Mouse (Mus musculus) heart, postnatal 0 days (tissue): ENCODE results near the gene Nek2. TPM values are rescaled to one million over a fixed set of nuclear protein-coding genes. Genes with fewer than 3 reads are reported as not detected.

Source experiments
- ATAC-seq: fragments of 200-750 bp; cut with Nextera tagmentation; 2 replicates; pipeline ENCODE4 v1.8.0; 2017; ENCODE audit warnings: low read depth, moderate number of reproducible peaks, moderate library complexity; ENCODE audit not compliant: insufficient read depth
- DNase-seq: peaks from one replicate; pipeline ENCODE4 v3.0.0-alpha.2; 2016; ENCODE audit warnings: low spot score
- H3K27ac ChIP-seq: fragments of 300-500 bp; sonication (generic); 2 replicates; pipeline ENCODE4 v1.5.1; 2014; ENCODE audit warnings: low read depth, mild to moderate bottlenecking
- H3K27me3 ChIP-seq: fragments of 300-500 bp; sonication (generic); 2 replicates; pipeline ENCODE4 v1.6.1; 2014; ENCODE audit warnings: low read length, mixed read lengths; ENCODE audit not compliant: control insufficient read depth, insufficient read depth
- H3K36me3 ChIP-seq: fragments of 300-500 bp; sonication (generic); replicated peaks from 2 replicates; pipeline ENCODE4 v1.6.1; 2014; ENCODE audit warnings: low read length, mixed read lengths; ENCODE audit not compliant: control insufficient read depth, insufficient read depth
- H3K4me1 ChIP-seq: fragments of 300-500 bp; sonication (generic); 2 replicates; pipeline ENCODE4 v1.6.1; 2014; ENCODE audit warnings: antibody characterized with exemption; ENCODE audit not compliant: control insufficient read depth, insufficient read depth
- H3K4me2 ChIP-seq: fragments of 300-500 bp; sonication (generic); 2 replicates; pipeline ENCODE4 v1.6.1; 2014; ENCODE audit warnings: low read depth, mild to moderate bottlenecking, low read length, moderate library complexity
- H3K4me3 ChIP-seq: fragments of 300-500 bp; sonication (generic); 2 replicates; pipeline ENCODE4 v1.5.1; 2014; ENCODE audit warnings: low read depth, low read length
- H3K9ac ChIP-seq: fragments of 300-500 bp; sonication (generic); replicated peaks from 2 replicates; pipeline ENCODE4 v1.6.1; 2014; ENCODE audit warnings: low read depth, low read length, mixed read lengths
- H3K9me3 ChIP-seq: fragments of 300-500 bp; sonication (generic); replicated peaks from 2 replicates; pipeline ENCODE4 v1.6.1; 2016; ENCODE audit warnings: low read length; ENCODE audit not compliant: control insufficient read depth
- CTCF ChIP-seq: IDR thresholded peaks from 2 replicates; pipeline ENCODE4 v1.5.1; 2016; ENCODE audit warnings: antibody characterized with exemption, control low read depth, low read depth
- EP300 ChIP-seq: IDR thresholded peaks from 2 replicates; pipeline ENCODE4 v1.6.1; 2016; ENCODE audit warnings: antibody characterized with exemption, low read depth
- WGBS: fragments of 180-500 bp; shearing (Covaris S2); extraction: QIAGEN DNeasy Blood & Tissue Kit; methylation state at CpG from one replicate; pipeline ENCODE4 v1.1.7; 2014; 5-methylcytosine and 5-hydroxymethylcytosine counted together
- polyA plus RNA-seq: library from polyadenylated mRNA; unstranded; fragments of >200 nt; fragmentation: Nextera tagmentation; extraction: Ambion mirVana; gene quantifications from 2 replicates; pipeline ENCODE4 v1.2.1, GENCODE M21; 2015
- total RNA-seq: library from RNA; depleted of rRNA; stranded (reverse); fragments of >200 nt; gene quantifications from 2 replicates; pipeline ENCODE4 v1.2.3, GENCODE M21; 2014; ENCODE audit warnings: low replicate concordance; rRNA removed

The Nek2 gene
- total RNA-seq, result 14.8 and 28.2 TPM in 2 replicates
- 9.4 and 11.7 TPM in 2 replicates for polyA plus RNA-seq

GRCm38 (mm10) chr1:191821326-191822091 lies at the start of gene Nek2:
TSS of gene Nek2 (plus strand) at chr1:191821444.
- H3K4me1 ChIP-seq, result 0 out of 2 replicates have a peak, but pooled peaks cover 8% of the 10 kb centered on the region

GRCm38 (mm10) chr1:191774106-191774505 lies 47.1 kb upstream of the Nek2 start:
- no peaks in the 10 kb centered on the region for H3K9me3 ChIP-seq
- WGBS, result 67% methylated on average over 5 of the region's 5 CpGs
- H3K36me3 ChIP-seq, result peaks cover 69% of the 10 kb centered on the region
- no peak overlapping the region for H3K9ac ChIP-seq
- no peak for ATAC-seq
- DNase-seq, result no peak
- no peak overlapping the region for H3K4me3 ChIP-seq
- TF ChIP-seq EP300 (no peak), CTCF (no peak)
- no peaks in the 10 kb centered on the region for H3K27me3 ChIP-seq
- no peak overlapping the region for H3K27ac ChIP-seq
- H3K4me2 ChIP-seq, result no peak overlapping the region
- H3K4me1 ChIP-seq, result no peaks in the 10 kb centered on the region

More at GRCm38 (mm10) chr1:191821326-191822091, at the start of gene Nek2:
- Histone ChIP-seq H3K27ac (peak within 1 kb of the TSS; percentile 58), H3K9me3 (no peaks in the 10 kb centered on the region), H3K9ac (peak within 1 kb of the TSS; percentile 53), H3K27me3 (no peaks in the 10 kb centered on the region), H3K36me3 (peaks cover 30% of the 10 kb centered on the region), H3K4me2 (peak within 1 kb of the TSS; percentile 73), H3K4me3 (peak within 1 kb of the TSS; percentile 77)
- under 1% methylated on average over 79 of the region's 79 CpGs for WGBS
- TF ChIP-seq EP300, result no peak
- DNase-seq (peak; percentile 96), ATAC-seq (peak; percentile 93)

GRCm38 (mm10) chr1:191775116-191775515 lies 46.1 kb upstream of the Nek2 start:
- 83% methylated on average over 8 of the region's 8 CpGs for WGBS
- no peak for ATAC-seq
- Histone ChIP-seq H3K9ac (no peak overlapping the region), H3K4me3 (no peak overlapping the region), H3K27me3 (no peaks in the 10 kb centered on the region), H3K27ac (no peak overlapping the region), H3K4me2 (no peak overlapping the region), H3K36me3 (peaks cover 79% of the 10 kb centered on the region), H3K4me1 (no peaks in the 10 kb centered on the region; the same call in 1 of the 2 replicates), H3K9me3 (no peaks in the 10 kb centered on the region)
- no peak for TF ChIP-seq EP300
- TF ChIP-seq CTCF, result no peak
- DNase-seq, result no peak

GRCm38 (mm10) chr1:191777521-191777920 lies 43.7 kb upstream of the Nek2 start:
- Histone ChIP-seq H3K9ac (no peak overlapping the region), H3K4me1 (no peaks in the 10 kb centered on the region; the same call in 1 of the 2 replicates), H3K27me3 (no peaks in the 10 kb centered on the region), H3K27ac (no peak overlapping the region), H3K4me3 (no peak overlapping the region), H3K9me3 (no peaks in the 10 kb centered on the region), H3K4me2 (no peak overlapping the region), H3K36me3 (peaks cover 69% of the 10 kb centered on the region)
- TF ChIP-seq EP300, result no peak
- no peak for TF ChIP-seq CTCF
- 82% methylated on average over 8 of the region's 8 CpGs for WGBS
- DNase-seq (no peak), ATAC-seq (no peak)

- Histone ChIP-seq H3K36me3 (peaks cover 47% of the 10 kb centered on the region), H3K9ac (no peak overlapping the region), H3K27ac (peak overlapping the region; percentile 13; the same call in 1 of the 2 replicates), H3K4me3 (no peak overlapping the region), H3K27me3 (no peaks in the 10 kb centered on the region), H3K4me1 (no peaks in the 10 kb centered on the region; the same call in 1 of the 2 replicates), H3K9me3 (no peaks in the 10 kb centered on the region), H3K4me2 (no peak overlapping the region)
- DNase-seq (peak; percentile 52), ATAC-seq (peak; percentile 62)
- no peak for TF ChIP-seq CTCF
- TF ChIP-seq EP300, result no peak
- WGBS, result 77% methylated on average over 1 of the region's 1 CpGs
These were observed 40.8 kb upstream of the Nek2 start for GRCm38 (mm10) chr1:191780470-191780869.
